Mouse (Mus musculus) embryonic facial prominence, embryonic 14.5 days (tissue): Measurements from ENCODE around the gene Serpina1b. TPM values are rescaled to one million over a fixed set of nuclear protein-coding genes. Genes with fewer than 3 reads are reported as not detected.
"Not testable (repeated sequence)": the region's sequence is repeated elsewhere in the genome, so short reads cannot be mapped to it uniquely, and the experiment has no call there.

Source experiments
- ATAC-seq: fragments of 200-750 bp; cut with Nextera tagmentation; 2 replicates; pipeline ENCODE4 v1.8.0; 2017; ENCODE audit warnings: low read depth, moderate number of reproducible peaks, moderate TSS enrichment
- DNase-seq: peaks from one replicate; pipeline ENCODE4 v3.0.0-alpha.2; 2015; ENCODE audit warnings: low spot score
- H3K27ac ChIP-seq: fragments of 300-500 bp; sonication (generic); replicated peaks from 2 replicates; pipeline ENCODE4 v1.5.1; 2014; ENCODE audit warnings: low read depth, mild to moderate bottlenecking, low read length, moderate library complexity
- H3K27me3 ChIP-seq: fragments of 300-500 bp; sonication (generic); replicated peaks from 2 replicates; pipeline ENCODE4 v1.6.1; 2014; ENCODE audit warnings: low read length; ENCODE audit not compliant: control insufficient read depth, insufficient read depth
- H3K36me3 ChIP-seq: fragments of 300-500 bp; sonication (generic); 2 replicates; pipeline ENCODE4 v1.6.1; 2014; ENCODE audit warnings: low read length, mixed read lengths; ENCODE audit not compliant: control insufficient read depth, insufficient read depth
- H3K4me1 ChIP-seq: fragments of 300-500 bp; sonication (generic); 2 replicates; pipeline ENCODE4 v1.6.1; 2014; ENCODE audit warnings: antibody characterized with exemption, low read length; ENCODE audit not compliant: control insufficient read depth, insufficient read depth
- H3K4me2 ChIP-seq: fragments of 300-500 bp; sonication (generic); 2 replicates; pipeline ENCODE4 v1.6.1; 2014; ENCODE audit warnings: low read depth, mild to moderate bottlenecking, low read length, moderate library complexity, mixed read lengths
- H3K4me3 ChIP-seq: fragments of 300-500 bp; sonication (generic); 2 replicates; pipeline ENCODE4 v1.5.1; 2014; ENCODE audit warnings: low read depth, mild to moderate bottlenecking, low read length
- H3K9ac ChIP-seq: fragments of 300-500 bp; sonication (generic); 2 replicates; pipeline ENCODE4 v1.6.1; 2014; ENCODE audit warnings: low read depth, mild to moderate bottlenecking, low read length, moderate library complexity, mixed read lengths
- H3K9me3 ChIP-seq: fragments of 300-500 bp; sonication (generic); 2 replicates; pipeline ENCODE4 v1.6.1; 2016; ENCODE audit warnings: low read length; ENCODE audit not compliant: control insufficient read depth
- WGBS: fragments of 180-500 bp; shearing (Covaris S2); extraction: QIAGEN DNeasy Blood & Tissue Kit; methylation state at CpG from one replicate; pipeline ENCODE4 v1.1.7; 2014; 5-methylcytosine and 5-hydroxymethylcytosine counted together
- polyA plus RNA-seq: library from polyadenylated mRNA; unstranded; fragments of >200 nt; fragmentation: Nextera tagmentation; extraction: Ambion mirVana; gene quantifications from 2 replicates; pipeline ENCODE4 v1.2.1, GENCODE M21; 2014

The Serpina1b gene
- polyA plus RNA-seq, 1 experiment from 2014 or later, result not detected

DNA sequence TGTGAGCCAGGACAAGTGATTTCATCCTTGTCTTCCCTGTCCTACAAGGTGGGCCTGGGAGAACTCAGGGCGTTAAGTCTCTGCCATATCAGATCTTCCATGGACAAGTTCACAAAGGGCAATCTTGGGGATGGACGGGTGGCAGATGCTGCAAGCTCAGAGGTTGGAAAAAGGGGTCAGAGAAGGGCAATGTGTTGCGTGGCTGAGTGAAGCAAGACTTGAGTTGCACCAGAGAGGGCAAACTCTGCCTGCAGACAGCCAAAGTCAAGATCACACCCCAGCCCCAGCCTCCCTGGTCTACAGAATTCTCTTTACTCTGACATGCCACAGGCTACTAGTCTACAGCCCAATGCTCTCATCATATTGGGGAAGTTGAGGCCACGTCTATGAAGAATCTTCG lies 6.3 kb downstream of the Serpina1b start:
- H3K4me1 ChIP-seq, DNase-seq, ATAC-seq, H3K36me3 ChIP-seq, H3K27ac ChIP-seq, H3K4me3 ChIP-seq, H3K9ac ChIP-seq, H3K9me3 ChIP-seq, H3K4me2 ChIP-seq, H3K27me3 ChIP-seq: not testable (repeated sequence)
- 64% methylated on average over 5 of the region's 5 CpGs for WGBS

DNA sequence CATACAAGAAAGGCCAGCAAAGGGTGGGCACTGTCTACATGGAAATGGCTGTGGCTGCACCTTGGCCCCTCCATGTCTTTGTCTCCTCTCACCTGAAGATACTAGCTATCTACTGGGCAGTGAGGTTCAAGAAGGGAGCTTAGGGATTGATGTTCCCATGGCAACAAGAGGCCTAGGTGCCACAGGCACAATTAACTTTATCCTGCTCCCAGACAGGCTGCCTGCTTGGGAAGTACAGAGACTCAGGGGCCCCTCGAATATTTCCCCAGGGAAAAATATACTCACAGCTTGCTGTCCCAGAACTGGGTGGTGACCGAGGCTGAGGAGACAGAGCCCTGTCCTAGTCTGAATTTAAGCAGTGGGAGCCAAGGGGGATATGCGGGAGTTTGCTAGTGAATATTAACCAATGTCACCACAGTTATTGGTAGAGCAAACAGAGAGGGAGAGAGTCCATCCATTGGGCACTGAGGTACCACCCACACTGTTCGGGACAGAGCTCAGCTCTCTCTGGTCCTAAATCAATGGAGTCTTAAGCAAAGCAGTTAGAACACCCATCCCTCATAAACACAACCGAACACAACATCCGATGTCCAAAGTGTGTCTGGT lies 56.8 kb downstream of the Serpina1b start, which contains the start of gene Serpina1d:
Gene Serpina1d (minus strand): TSS at position 347 of the 606 bp plus-strand sequence.
- H3K4me3 ChIP-seq, DNase-seq: not testable (repeated sequence)

GRCm38 (mm10) chr12:103770597-103770996 lies 59.6 kb downstream of the Serpina1b start:
- H3K36me3 ChIP-seq, result not testable (repeated sequence)

More for the DNA sequence above, 56.8 kb downstream of the Serpina1b start, which contains the start of gene Serpina1d:
- H3K27ac ChIP-seq, H3K36me3 ChIP-seq, H3K9me3 ChIP-seq, H3K4me2 ChIP-seq, H3K4me1 ChIP-seq, H3K27me3 ChIP-seq, H3K9ac ChIP-seq, ATAC-seq: not testable (repeated sequence)
- WGBS, result 79% methylated on average over 6 of the region's 6 CpGs

GRCm38 (mm10) chr12:103763083-103763482 lies 67.1 kb downstream of the Serpina1b start:
- ATAC-seq, H3K4me2 ChIP-seq: not testable (repeated sequence)

More at GRCm38 (mm10) chr12:103770597-103770996, 59.6 kb downstream of the Serpina1b start:
- H3K4me1 ChIP-seq, H3K4me3 ChIP-seq, H3K27ac ChIP-seq, H3K9ac ChIP-seq, ATAC-seq, H3K27me3 ChIP-seq, H3K4me2 ChIP-seq, DNase-seq, H3K9me3 ChIP-seq: not testable (repeated sequence)
- 73% methylated on average over 1 of the region's 1 CpGs for WGBS

DNA sequence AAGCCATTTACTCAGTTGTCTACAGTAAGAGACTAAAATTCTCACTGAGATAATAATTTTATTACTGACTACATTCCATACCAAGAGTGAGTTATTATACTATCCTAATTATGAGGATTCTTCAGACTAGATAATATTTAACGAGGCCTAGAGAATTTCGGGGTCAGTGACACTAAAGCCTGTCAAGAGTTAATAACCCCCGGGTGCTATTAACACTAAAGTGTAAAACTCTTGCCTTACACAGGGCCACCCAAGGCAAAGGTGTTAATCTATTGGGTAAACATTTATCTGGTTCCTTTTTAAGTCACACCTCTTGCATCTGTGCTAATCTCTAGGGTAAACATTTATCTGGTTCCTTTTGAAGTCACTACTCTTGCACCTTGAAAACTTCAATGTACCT lies 69.9 kb downstream of the Serpina1b start:
- not testable (repeated sequence) for H3K27me3 ChIP-seq, DNase-seq, ATAC-seq, H3K9ac ChIP-seq, H3K27ac ChIP-seq, H3K9me3 ChIP-seq, H3K36me3 ChIP-seq, H3K4me1 ChIP-seq, H3K4me2 ChIP-seq, H3K4me3 ChIP-seq
- WGBS, result 95% methylated on average over 3 of the region's 3 CpGs

More at GRCm38 (mm10) chr12:103763083-103763482, 67.1 kb downstream of the Serpina1b start:
- H3K27ac ChIP-seq, H3K4me3 ChIP-seq, H3K9me3 ChIP-seq, H3K36me3 ChIP-seq, DNase-seq, H3K27me3 ChIP-seq, H3K9ac ChIP-seq, H3K4me1 ChIP-seq: not testable (repeated sequence)
- WGBS, result 73% methylated on average over 3 of the region's 3 CpGs

- not testable (repeated sequence) for DNase-seq, H3K9ac ChIP-seq, H3K36me3 ChIP-seq, ATAC-seq, H3K27me3 ChIP-seq, H3K4me3 ChIP-seq, H3K27ac ChIP-seq, H3K9me3 ChIP-seq, H3K4me2 ChIP-seq, H3K4me1 ChIP-seq
- WGBS, result 82% methylated on average over 5 of the region's 5 CpGs
Measured at GRCm38 (mm10) chr12:103745957-103746356, 84.2 kb downstream of the Serpina1b start.

DNA sequence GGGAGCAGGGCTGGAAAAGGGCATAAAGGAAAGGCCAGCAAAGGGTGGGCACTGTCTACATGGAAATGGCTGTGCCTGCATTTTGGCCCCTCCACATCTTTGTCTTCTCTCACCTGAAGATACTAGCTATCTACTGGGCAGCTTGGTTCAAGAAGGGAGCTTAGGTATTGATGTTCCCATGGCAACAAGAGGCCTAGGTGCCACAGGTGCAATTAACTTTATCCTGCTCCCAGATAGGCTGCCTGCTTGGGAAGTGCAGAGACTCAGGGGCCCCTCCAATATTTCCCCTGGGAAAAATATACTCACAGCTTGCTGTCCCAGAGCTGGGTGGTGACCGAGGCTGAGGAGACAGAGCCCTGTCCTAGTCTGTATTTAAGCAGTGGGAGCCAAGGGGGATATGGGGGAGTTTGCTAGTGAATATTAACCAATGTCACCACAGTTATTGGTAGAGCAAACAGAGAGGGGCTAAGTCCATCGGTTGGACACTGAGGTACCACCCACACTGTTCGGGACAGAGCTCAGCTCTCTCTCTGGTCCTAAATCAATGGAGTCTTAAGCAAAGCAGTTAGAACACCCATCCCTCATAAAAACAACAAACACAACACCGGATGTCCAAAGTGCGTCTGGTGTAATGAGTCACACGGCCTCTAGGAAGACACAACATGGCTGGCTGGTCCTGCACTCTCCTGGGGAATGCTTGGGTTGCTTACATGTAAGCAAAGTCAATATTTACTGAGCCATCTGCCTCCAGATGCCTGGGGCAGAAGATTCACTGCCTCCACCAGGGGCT lies 92.2 kb downstream of the Serpina1b start:
- WGBS, result 90% methylated on average over 5 of the region's 6 CpGs
- H3K9me3 ChIP-seq, H3K4me2 ChIP-seq, H3K27ac ChIP-seq, H3K27me3 ChIP-seq, H3K9ac ChIP-seq, ATAC-seq, H3K4me3 ChIP-seq, H3K36me3 ChIP-seq, H3K4me1 ChIP-seq, DNase-seq: not testable (repeated sequence)

DNA sequence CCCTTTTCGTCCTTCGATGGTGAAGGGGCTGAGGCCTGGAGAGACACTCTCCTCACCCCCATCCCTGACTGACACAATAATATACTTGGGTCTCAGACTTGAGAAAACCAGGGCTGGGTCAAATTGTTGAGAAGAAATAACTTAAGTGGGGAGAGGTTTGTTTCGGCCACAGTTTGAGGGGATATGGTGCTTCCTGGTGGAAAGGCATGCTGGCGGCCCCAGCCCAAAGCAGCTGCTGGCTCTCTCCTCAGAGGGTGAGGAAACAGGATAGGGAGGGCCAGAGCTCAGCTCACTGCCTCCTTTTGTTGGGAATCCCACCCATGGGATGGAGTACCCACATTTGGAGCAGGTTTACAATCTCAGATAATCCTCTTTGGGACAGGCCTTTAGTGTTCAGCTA lies 94.6 kb downstream of the Serpina1b start:
- DNase-seq, H3K36me3 ChIP-seq, H3K9ac ChIP-seq, H3K27me3 ChIP-seq, H3K9me3 ChIP-seq, H3K4me1 ChIP-seq, H3K4me3 ChIP-seq, H3K4me2 ChIP-seq, H3K27ac ChIP-seq, ATAC-seq: not testable (repeated sequence)
- 80% methylated on average over 4 of the region's 4 CpGs for WGBS
